Mouse (Mus musculus): ENCODE data around the gene Elovl2.
"Not testable (repeated sequence)": the region's sequence is repeated elsewhere in the genome, so short reads cannot be mapped to it uniquely, and the experiment has no call there.

Gene Elovl2

GRCm38 (mm10) chr13:41233241-41233640 is 13.0 kb upstream of the Elovl2 start:
- peak; percentile 63 to 72 for DNase-seq

- DNase-seq = peak; percentile 64 to 66
These were observed 12.0 kb upstream of the Elovl2 start for GRCm38 (mm10) chr13:41232209-41232608.

GRCm38 (mm10) chr13:41231389-41231983 is 11.3 kb upstream of the Elovl2 start:
- DNase-seq = peak; percentile 95

- no peak for DNase-seq
These were observed 10.1 kb upstream of the Elovl2 start for GRCm38 (mm10) chr13:41230256-41230655.

GRCm38 (mm10) chr13:41228060-41228459 is 7.9 kb upstream of the Elovl2 start:
- no peak for DNase-seq

GRCm38 (mm10) chr13:41226513-41226912 is 6.3 kb upstream of the Elovl2 start:
- DNase-seq = no peak

- DNase-seq = peak in 1 of 2 experiments; percentile 70
These were observed 410 bp downstream of the Elovl2 start for GRCm38 (mm10) chr13:41219687-41220303.

GRCm38 (mm10) chr13:41219056-41219455 is 1.1 kb downstream of the Elovl2 start:
- no peak for DNase-seq

- no peak for DNase-seq
These were observed 4.0 kb downstream of the Elovl2 start for GRCm38 (mm10) chr13:41216236-41216635.

- DNase-seq = no peak
These were observed 4.5 kb downstream of the Elovl2 start for GRCm38 (mm10) chr13:41215669-41216068.

- DNase-seq = no peak
These were observed 7.5 kb downstream of the Elovl2 start for GRCm38 (mm10) chr13:41212558-41213322.

- no peak for DNase-seq
These were observed 8.9 kb downstream of the Elovl2 start for GRCm38 (mm10) chr13:41211276-41211675.

GRCm38 (mm10) chr13:41206241-41206640 is 14.0 kb downstream of the Elovl2 start:
- no peak for DNase-seq

- DNase-seq = not testable (repeated sequence)
These were observed 14.6 kb downstream of the Elovl2 start for GRCm38 (mm10) chr13:41205568-41205967.

- DNase-seq = peak; percentile 16 to 17
These were observed 16.5 kb downstream of the Elovl2 start for GRCm38 (mm10) chr13:41203691-41204090.

GRCm38 (mm10) chr13:41203289-41203688 is 16.9 kb downstream of the Elovl2 start:
- peak; percentile 14 to 18 for DNase-seq

GRCm38 (mm10) chr13:41200861-41201260 is 19.3 kb downstream of the Elovl2 start:
- peak; percentile 39 to 49 for DNase-seq

GRCm38 (mm10) chr13:41195640-41196333 is 24.4 kb downstream of the Elovl2 start:
- no peak for DNase-seq

- no peak for DNase-seq
These were observed 32.3 kb downstream of the Elovl2 start for GRCm38 (mm10) chr13:41187886-41188285.

- DNase-seq = peak; percentile 10 to 14
These were observed 61.8 kb downstream of the Elovl2 start for GRCm38 (mm10) chr13:41158426-41158825.

GRCm38 (mm10) chr13:41153146-41153545 is 67.1 kb downstream of the Elovl2 start:
- no peak for DNase-seq

GRCm38 (mm10) chr13:41146271-41146670 is 73.9 kb downstream of the Elovl2 start:
- peak; percentile 84 to 87 for DNase-seq

- no peak for DNase-seq
These were observed 74.7 kb downstream of the Elovl2 start for GRCm38 (mm10) chr13:41145433-41145970.

Data from cerebellum, postnatal 10 days (tissue).